22 mouse cellular contexts compared by ENCODE assay signal in genomic region chr10:77479972-77480371, GRCm38 (mm10). TPM values are rescaled to one million over a fixed set of nuclear protein-coding genes. Genes with fewer than 3 reads are reported as not detected.
DNase-seq lines count a peak whose midpoint lies in the region; ATAC-seq lines count a peak whose summit lies in the region.
"Had no signal": no experiment of that assay in that cellular context is flagged by ENCODE, and none has a peak within 500 bp of the region (broad histone marks: within the 10 kb centered on the region; RNA-seq: fewer than 3 reads in every experiment).

No protein-coding gene starts in this region.

- H3K4me1 ChIP-seq in forebrain, embryonic 10.5 days = peaks cover 10% of the 10 kb centered on the region
- H3K4me1 ChIP-seq in forebrain, embryonic 12.5 days = no peaks in the 10 kb centered on the region
- peaks cover 14% of the 10 kb centered on the region for H3K4me1 ChIP-seq in limb, embryonic 12.5 days (replicated peaks)
- peaks cover 9% of the 10 kb centered on the region for H3K4me1 ChIP-seq in limb, embryonic 10.5 days
- H3K4me1 ChIP-seq in liver, embryonic 13.5 days (replicated peaks) = peaks cover 11% of the 10 kb centered on the region
- H3K4me1 ChIP-seq in kidney, embryonic 15.5 days = peaks cover 11% of the 10 kb centered on the region

- ATAC-seq in forebrain, embryonic 12.5 days (ENCODE audit: low FRiP score) = no peak
- ATAC-seq in limb, embryonic 12.5 days (ENCODE audit: insufficient number of reproducible peaks, insufficient read depth, low FRiP score, low TSS enrichment, low read depth) = 0 out of 2 replicates have a peak, but pooled peaks have one; percentile 7
- ATAC-seq in liver, embryonic 13.5 days (ENCODE audit: low read depth) = peak; percentile 19; the same call in 1 of the 2 replicates
- no peak for ATAC-seq in kidney, embryonic 15.5 days (replicated peaks; ENCODE audit: low FRiP score)
- ATAC-seq: CD4-positive, CD25-positive, alpha-beta regulatory T cell, adult 4 months; forebrain, embryonic 16.5 days had no signal

- no peak overlapping the region for H3K4me3 ChIP-seq in forebrain, embryonic 10.5 days
- H3K4me3 ChIP-seq in forebrain, embryonic 12.5 days (replicated peaks) = no peak overlapping the region
- no peak overlapping the region for H3K4me3 ChIP-seq in limb, embryonic 12.5 days (replicated peaks)
- no peak overlapping the region for H3K4me3 ChIP-seq in limb, embryonic 10.5 days
- H3K4me3 ChIP-seq in liver, embryonic 13.5 days (replicated peaks) = no peak overlapping the region
- H3K4me3 ChIP-seq in kidney, embryonic 15.5 days (replicated peaks) = no peak overlapping the region
- H3K4me3 ChIP-seq: embryonic facial prominence, embryonic 15.5 days; erythroblast, embryonic 14.5 days; heart, adult 2 months; heart, embryonic 15.5 days; hindbrain, embryonic 15.5 days had no signal

- no peaks in the 10 kb centered on the region for H3K9me3 ChIP-seq in forebrain, embryonic 10.5 days
- H3K9me3 ChIP-seq in forebrain, embryonic 12.5 days = no peaks in the 10 kb centered on the region
- H3K9me3 ChIP-seq in limb, embryonic 12.5 days = no peaks in the 10 kb centered on the region
- H3K9me3 ChIP-seq in limb, embryonic 10.5 days (replicated peaks) = no peaks in the 10 kb centered on the region
- no peaks in the 10 kb centered on the region for H3K9me3 ChIP-seq in liver, embryonic 13.5 days (replicated peaks)
- H3K9me3 ChIP-seq in kidney, embryonic 15.5 days (replicated peaks) = no peaks in the 10 kb centered on the region
- H3K9me3 ChIP-seq: embryonic facial prominence, embryonic 15.5 days; G1E; heart, embryonic 15.5 days; hindbrain, embryonic 15.5 days had no signal

- no peaks in the 10 kb centered on the region for H3K27me3 ChIP-seq in forebrain, embryonic 10.5 days (ENCODE audit: poor library complexity, severe bottlenecking)
- no peaks in the 10 kb centered on the region for H3K27me3 ChIP-seq in forebrain, embryonic 12.5 days
- no peaks in the 10 kb centered on the region for H3K27me3 ChIP-seq in limb, embryonic 12.5 days
- H3K27me3 ChIP-seq in limb, embryonic 10.5 days (ENCODE audit: low read depth, poor library complexity, severe bottlenecking) = no peaks in the 10 kb centered on the region
- no peaks in the 10 kb centered on the region for H3K27me3 ChIP-seq in liver, embryonic 13.5 days
- H3K27me3 ChIP-seq in kidney, embryonic 15.5 days = no peaks in the 10 kb centered on the region
- H3K27me3 ChIP-seq: embryonic facial prominence, embryonic 15.5 days; heart, embryonic 15.5 days; hindbrain, embryonic 15.5 days had no signal

- H3K9ac ChIP-seq in forebrain, embryonic 12.5 days = no peak overlapping the region
- H3K9ac ChIP-seq in limb, embryonic 12.5 days (replicated peaks) = no peak overlapping the region
- H3K9ac ChIP-seq in liver, embryonic 13.5 days = no peak overlapping the region
- no peak overlapping the region for H3K9ac ChIP-seq in kidney, embryonic 15.5 days
- H3K9ac ChIP-seq: embryonic facial prominence, embryonic 15.5 days; heart, embryonic 15.5 days; hindbrain, embryonic 15.5 days had no signal

- no peak overlapping the region for H3K4me2 ChIP-seq in forebrain, embryonic 12.5 days
- no peak overlapping the region for H3K4me2 ChIP-seq in limb, embryonic 12.5 days
- H3K4me2 ChIP-seq in liver, embryonic 13.5 days = no peak overlapping the region
- H3K4me2 ChIP-seq in kidney, embryonic 15.5 days = no peak overlapping the region
- H3K4me2 ChIP-seq: embryonic facial prominence, embryonic 15.5 days; heart, embryonic 15.5 days; hindbrain, embryonic 15.5 days had no signal

- DNase-seq in forebrain, embryonic 10.5 days (ENCODE audit: extremely low spot score, low spot score) = no peak
- DNase-seq in limb, embryonic 10.5 days (ENCODE audit: low spot score) = no peak
- no peak for DNase-seq in liver, embryonic 13.5 days
- no peak for DNase-seq in gastrocnemius, adult 18-20 months (ENCODE audit: low spot score)
- DNase-seq: adrenal gland, adult 8-10 months; adrenal gland, postnatal 36 days; B cell, adult 2 months; cerebellum, adult 8-10 months; cerebellum, postnatal 14 days; embryo, embryonic 11 days; gastrocnemius, postnatal 14 days; heart, adult 2 months had no signal

- H3K36me3 ChIP-seq in forebrain, embryonic 10.5 days (replicated peaks) = no peaks in the 10 kb centered on the region
- no peaks in the 10 kb centered on the region for H3K36me3 ChIP-seq in forebrain, embryonic 12.5 days (replicated peaks)
- H3K36me3 ChIP-seq in limb, embryonic 12.5 days = no peaks in the 10 kb centered on the region
- H3K36me3 ChIP-seq in limb, embryonic 10.5 days = no peaks in the 10 kb centered on the region
- H3K36me3 ChIP-seq in liver, embryonic 13.5 days = no peaks in the 10 kb centered on the region
- no peaks in the 10 kb centered on the region for H3K36me3 ChIP-seq in kidney, embryonic 15.5 days
- H3K36me3 ChIP-seq: embryonic facial prominence, embryonic 15.5 days; heart, embryonic 15.5 days; hindbrain, embryonic 15.5 days had no signal

- WGBS in forebrain, embryonic 10.5 days = 79% methylated on average over 1 of the region's 1 CpGs
- 100% methylated on average over 1 of the region's 1 CpGs for WGBS in forebrain, embryonic 12.5 days
- 86% methylated on average over 1 of the region's 1 CpGs for WGBS in limb, embryonic 12.5 days
- WGBS in limb, embryonic 10.5 days = 100% methylated on average over 1 of the region's 1 CpGs
- 50% methylated on average over 1 of the region's 1 CpGs for WGBS in liver, embryonic 13.5 days (ENCODE audit: insufficient replicate concordance)
- 79% methylated on average over 1 of the region's 1 CpGs for WGBS in kidney, embryonic 15.5 days

- H3K27ac ChIP-seq in forebrain, embryonic 10.5 days = 0 out of 2 replicates have a peak overlapping the region, but pooled peaks have one; percentile 4
- H3K27ac ChIP-seq in forebrain, embryonic 12.5 days = no peak overlapping the region
- no peak overlapping the region for H3K27ac ChIP-seq in limb, embryonic 12.5 days
- no peak overlapping the region for H3K27ac ChIP-seq in limb, embryonic 10.5 days
- H3K27ac ChIP-seq in liver, embryonic 13.5 days = peak overlapping the region; percentile 43; the same call in 1 of the 2 replicates
- no peak overlapping the region for H3K27ac ChIP-seq in kidney, embryonic 15.5 days
- H3K27ac ChIP-seq: embryonic facial prominence, embryonic 15.5 days; heart, adult 2 months; heart, embryonic 15.5 days; hindbrain, embryonic 15.5 days had no signal

RNA-seq across cellular contexts. Expression of gene Fam207a, which starts 35.6 kb away (rescaled TPM):
- 41.2 and 43.2 TPM in 2 replicates for polyA plus RNA-seq in forebrain, embryonic 10.5 days (2016; fragmentation: Nextera tagmentation; extraction: Ambion mirVana)
- 39.4 and 44.1 TPM in 2 replicates for polyA plus RNA-seq in forebrain, embryonic 12.5 days (2016; fragmentation: Nextera tagmentation; extraction: Ambion mirVana)
- polyA plus RNA-seq in limb, embryonic 12.5 days (2016; fragmentation: Nextera tagmentation; extraction: Ambion mirVana) = 46.7 and 46.9 TPM in 2 replicates
- polyA plus RNA-seq in limb, embryonic 10.5 days (2016; fragmentation: Nextera tagmentation; extraction: Ambion mirVana) = 51.0 and 51.8 TPM in 2 replicates
- polyA plus RNA-seq in liver, embryonic 13.5 days (2015; fragmentation: Nextera tagmentation; extraction: Ambion mirVana) = 23.3 and 26.2 TPM in 2 replicates
- polyA plus RNA-seq in kidney, embryonic 15.5 days (2015; fragmentation: Nextera tagmentation; extraction: Ambion mirVana) = 34.3 and 37.2 TPM in 2 replicates
- total RNA-seq in gastrocnemius, adult 18-20 months (2021) = 1 to 10 TPM; 6.9 to 8.7 TPM

RNA-seq across cellular contexts. Expression of gene Itgb2, which starts 50.1 kb away (rescaled TPM):
- polyA plus RNA-seq in forebrain, embryonic 10.5 days (2016; fragmentation: Nextera tagmentation; extraction: Ambion mirVana) = 0.44 and 0.76 TPM in 2 replicates
- polyA plus RNA-seq in forebrain, embryonic 12.5 days (2016; fragmentation: Nextera tagmentation; extraction: Ambion mirVana) = 0.64 and 0.74 TPM in 2 replicates
- 0.98 and 1.0 TPM in 2 replicates for polyA plus RNA-seq in limb, embryonic 12.5 days (2016; fragmentation: Nextera tagmentation; extraction: Ambion mirVana)
- polyA plus RNA-seq in limb, embryonic 10.5 days (2016; fragmentation: Nextera tagmentation; extraction: Ambion mirVana) = 0.75 and 0.85 TPM in 2 replicates
- 10.3 and 10.7 TPM in 2 replicates for polyA plus RNA-seq in liver, embryonic 13.5 days (2015; fragmentation: Nextera tagmentation; extraction: Ambion mirVana)
- polyA plus RNA-seq in kidney, embryonic 15.5 days (2015; fragmentation: Nextera tagmentation; extraction: Ambion mirVana) = 2.1 and 2.3 TPM in 2 replicates
- total RNA-seq in gastrocnemius, adult 18-20 months (2021) = 1 to 10 TPM; 1.4 to 1.7 TPM

Comparison
In these comparisons a context has a peak if more than half of its experiments do, and no peak if none do; other contexts are left out.
1. H3K27ac ChIP-seq: peak in forebrain, embryonic 10.5 days (single experiment) and liver, embryonic 13.5 days (single experiment); none in forebrain, embryonic 12.5 days (single experiment), limb, embryonic 12.5 days (single experiment), limb, embryonic 10.5 days (single experiment) and kidney, embryonic 15.5 days (single experiment).
2. ATAC-seq: peak in limb, embryonic 12.5 days (single experiment) and liver, embryonic 13.5 days (single experiment); none in forebrain, embryonic 12.5 days (single experiment) and kidney, embryonic 15.5 days (single experiment).